Mouse (Mus musculus) stomach, embryonic 15.5 days (tissue): ENCODE data around the gene Tomm40l. TPM values are rescaled to one million over a fixed set of nuclear protein-coding genes. Genes with fewer than 3 reads are reported as not detected.
A peak's percentile ranks its signal among the peaks of the same experiment; 100 is the strongest.

Experiments used
- ATAC-seq: fragments of 200-750 bp; cut with Nextera tagmentation; 2 replicates; pipeline ENCODE4 v1.8.0; 2017; ENCODE audit warnings: low read depth, moderate number of reproducible peaks, moderate TSS enrichment; ENCODE audit not compliant: insufficient read depth, low FRiP score
- H3K27ac ChIP-seq: fragments of 300-500 bp; sonication (generic); 2 replicates; pipeline ENCODE4 v1.5.1; 2015; ENCODE audit warnings: mild to moderate bottlenecking, inconsistent platforms
- H3K27me3 ChIP-seq: fragments of 300-500 bp; sonication (generic); replicated peaks from 2 replicates; pipeline ENCODE4 v1.6.1; 2015; ENCODE audit warnings: inconsistent platforms
- H3K36me3 ChIP-seq: fragments of 300-500 bp; sonication (generic); 2 replicates; pipeline ENCODE4 v1.6.1; 2015; ENCODE audit warnings: inconsistent platforms
- H3K4me1 ChIP-seq: fragments of 300-500 bp; sonication (generic); 2 replicates; pipeline ENCODE4 v1.6.1; 2015; ENCODE audit warnings: inconsistent platforms
- H3K4me2 ChIP-seq: fragments of 300-500 bp; sonication (generic); 2 replicates; pipeline ENCODE4 v1.6.1; 2015; ENCODE audit warnings: mild to moderate bottlenecking, inconsistent platforms
- H3K4me3 ChIP-seq: fragments of 300-500 bp; sonication (generic); replicated peaks from 2 replicates; pipeline ENCODE4 v1.5.1; 2015; ENCODE audit warnings: inconsistent platforms
- H3K9ac ChIP-seq: fragments of 300-500 bp; sonication (generic); 2 replicates; pipeline ENCODE4 v1.6.1; 2015; ENCODE audit warnings: inconsistent platforms
- H3K9me3 ChIP-seq: fragments of 300-500 bp; sonication (generic); 2 replicates; pipeline ENCODE4 v1.6.1; 2016; ENCODE audit warnings: inconsistent platforms
- WGBS: fragments of 180-500 bp; shearing (Covaris S2); methylation state at CpG from one replicate; pipeline ENCODE4 v1.1.7; 2015; 5-methylcytosine and 5-hydroxymethylcytosine counted together
- polyA plus RNA-seq: library from polyadenylated mRNA; unstranded; fragments of >200 nt; fragmentation: Nextera tagmentation; extraction: Ambion mirVana; gene quantifications from 2 replicates; pipeline ENCODE4 v1.2.1, GENCODE M21; 2015

Gene Tomm40l
- polyA plus RNA-seq: 22.4 and 29.0 TPM in 2 replicates

DNA sequence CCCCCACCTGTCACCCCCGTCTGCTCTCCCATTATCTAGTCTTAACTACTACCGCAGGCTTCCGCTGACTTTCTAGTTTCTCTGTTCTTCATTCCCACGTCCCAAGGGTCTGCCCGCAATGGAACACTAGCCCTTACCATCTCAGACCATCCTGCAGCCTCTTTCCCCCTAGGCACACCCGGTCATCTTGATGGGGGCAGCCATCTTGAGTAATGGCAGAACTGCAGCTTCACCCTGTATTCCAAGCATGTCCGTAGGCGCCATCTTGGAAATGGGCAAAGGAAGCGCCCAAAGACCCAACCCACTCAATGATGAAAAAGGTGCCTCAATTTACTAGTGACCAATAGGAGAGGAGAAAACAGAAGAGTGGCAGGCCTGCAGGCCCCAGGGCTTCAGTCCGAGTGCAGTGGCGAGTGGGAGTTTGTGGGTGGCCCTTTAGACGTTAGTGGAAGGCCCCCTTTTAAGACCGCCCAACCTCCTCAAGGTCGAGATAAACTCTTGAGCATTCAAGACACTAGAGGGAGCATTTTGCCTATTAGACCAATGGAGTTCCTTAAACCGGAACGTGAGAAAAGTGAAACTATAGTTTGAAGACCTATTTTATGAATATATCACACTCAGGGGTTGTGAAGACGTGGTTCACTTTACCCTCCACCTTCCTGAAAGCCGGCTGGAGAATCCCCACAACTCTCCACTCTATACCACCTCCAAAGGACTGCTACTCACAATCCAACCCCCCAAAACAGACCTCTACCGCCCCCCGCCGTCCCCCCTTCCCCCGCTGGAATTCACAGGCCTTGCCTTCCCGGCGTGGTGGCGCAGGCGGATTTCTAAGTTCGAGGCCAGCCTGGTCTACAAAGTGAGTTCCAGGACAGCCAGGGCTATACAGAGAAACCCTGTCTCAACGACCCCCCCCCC lies at the start of gene Tomm40l:
TSS of gene Tomm40l (minus strand) at position 277 of the 918 bp plus-strand sequence.
- H3K9ac ChIP-seq: peak within 1 kb of the TSS; percentile 46; the same call in 1 of the 2 replicates
- WGBS: 4% methylated on average over 28 of the region's 28 CpGs

DNA sequence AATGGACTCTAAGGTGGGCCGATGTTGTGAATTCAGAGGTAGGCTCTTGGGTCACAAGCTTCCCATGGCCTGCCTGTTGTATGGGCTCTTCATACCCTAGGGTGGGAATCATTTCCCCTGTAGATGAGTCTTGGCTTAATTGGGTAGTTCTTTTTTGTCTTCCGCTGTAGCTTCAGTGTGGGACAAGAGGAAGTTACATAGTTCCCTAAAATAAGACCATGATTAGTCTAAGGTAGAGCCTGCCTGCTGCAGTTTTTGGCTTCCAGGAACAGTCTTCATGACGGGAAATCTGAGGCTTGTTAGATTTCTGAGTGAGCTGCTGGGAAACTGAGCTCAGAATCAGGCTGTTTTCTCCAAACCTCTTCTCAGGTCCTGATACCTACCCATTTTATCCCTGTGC lies 49.8 kb upstream of the Tomm40l start:
- peaks cover 12% of the 10 kb centered on the region; the same call in 1 of the 2 replicates for H3K4me1 ChIP-seq
- H3K9ac ChIP-seq: no peak overlapping the region
- H3K4me2 ChIP-seq: peak overlapping the region; percentile 90; the same call in 1 of the 2 replicates
- H3K27ac ChIP-seq: no peak overlapping the region
- no peak for ATAC-seq
- no peak overlapping the region for H3K4me3 ChIP-seq
- no peaks in the 10 kb centered on the region for H3K9me3 ChIP-seq
- H3K36me3 ChIP-seq: peaks cover 45% of the 10 kb centered on the region
- WGBS: 84% methylated on average over 3 of the region's 3 CpGs
- H3K27me3 ChIP-seq: no peaks in the 10 kb centered on the region

More for the DNA sequence above, at the start of gene Tomm40l:
- H3K9me3 ChIP-seq: no peaks in the 10 kb centered on the region
- H3K4me3 ChIP-seq: peak within 1 kb of the TSS; percentile 59
- peaks cover 6% of the 10 kb centered on the region; the same call in 1 of the 2 replicates for H3K36me3 ChIP-seq
- peak within 1 kb of the TSS; percentile 92 for H3K27ac ChIP-seq
- peak within 1 kb of the TSS; percentile 84 for H3K4me2 ChIP-seq
- H3K4me1 ChIP-seq: peaks cover 10% of the 10 kb centered on the region
- no peaks in the 10 kb centered on the region for H3K27me3 ChIP-seq
- ATAC-seq: peak; percentile 98

DNA sequence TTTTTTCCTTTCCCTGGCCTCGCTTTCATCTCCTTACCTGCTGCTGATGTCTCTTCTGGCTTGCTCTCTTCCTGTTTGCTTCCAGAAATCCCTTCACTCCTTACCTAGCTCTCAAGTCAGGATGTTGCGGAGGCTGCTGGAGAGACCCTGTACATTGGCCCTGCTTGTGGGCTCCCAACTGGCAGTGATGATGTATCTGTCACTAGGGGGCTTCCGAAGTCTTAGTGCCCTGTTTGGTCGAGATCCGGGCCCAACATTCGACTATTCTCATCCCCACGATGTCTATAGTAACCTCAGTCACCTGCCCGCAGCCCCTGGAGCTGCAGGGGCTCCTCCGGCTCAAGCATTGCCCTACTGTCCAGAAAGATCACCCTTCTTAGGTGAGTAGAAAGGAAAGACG lies 49.3 kb upstream of the Tomm40l start:
- H3K36me3 ChIP-seq: peaks cover 40% of the 10 kb centered on the region
- H3K9me3 ChIP-seq: no peaks in the 10 kb centered on the region
- H3K4me1 ChIP-seq: peaks cover 12% of the 10 kb centered on the region; the same call in 1 of the 2 replicates
- no peak overlapping the region for H3K27ac ChIP-seq
- H3K27me3 ChIP-seq: no peaks in the 10 kb centered on the region
- peak overlapping the region; percentile 71; the same call in 1 of the 2 replicates for H3K4me3 ChIP-seq
- ATAC-seq: no peak
- no peak overlapping the region for H3K9ac ChIP-seq
- H3K4me2 ChIP-seq: peak overlapping the region; percentile 90; the same call in 1 of the 2 replicates
- WGBS: 59% methylated on average over 10 of the region's 10 CpGs

DNA sequence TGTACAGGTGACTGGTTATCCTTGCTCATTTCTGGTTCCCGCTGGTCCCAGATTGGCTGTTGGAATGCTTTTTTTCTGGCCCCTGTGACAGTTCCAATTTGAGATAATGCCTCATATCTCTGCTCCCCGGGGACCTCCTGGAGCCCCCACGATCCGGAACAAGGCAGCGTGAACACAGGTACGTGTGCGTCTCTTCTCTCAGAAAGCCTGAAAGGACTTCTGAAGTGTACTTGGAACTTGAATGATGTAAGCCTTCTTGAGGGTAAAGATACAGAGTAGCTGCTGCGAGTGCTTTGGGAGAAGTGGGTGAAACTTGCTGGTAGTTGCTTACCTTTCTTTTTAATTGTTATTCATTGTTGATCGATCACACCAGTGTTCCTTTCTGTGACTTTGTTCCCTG lies 48.9 kb upstream of the Tomm40l start:
- no peak for ATAC-seq
- peak overlapping the region; percentile 90 for H3K4me2 ChIP-seq
- H3K9ac ChIP-seq: peak overlapping the region; percentile 62; the same call in 1 of the 2 replicates
- no peaks in the 10 kb centered on the region for H3K9me3 ChIP-seq
- no peaks in the 10 kb centered on the region for H3K27me3 ChIP-seq
- peak overlapping the region; percentile 75; the same call in 1 of the 2 replicates for H3K27ac ChIP-seq
- H3K4me1 ChIP-seq: peaks cover 12% of the 10 kb centered on the region; the same call in 1 of the 2 replicates
- H3K36me3 ChIP-seq: peaks cover 36% of the 10 kb centered on the region
- H3K4me3 ChIP-seq: peak overlapping the region; percentile 71
- 30% methylated on average over 9 of the region's 9 CpGs for WGBS

DNA sequence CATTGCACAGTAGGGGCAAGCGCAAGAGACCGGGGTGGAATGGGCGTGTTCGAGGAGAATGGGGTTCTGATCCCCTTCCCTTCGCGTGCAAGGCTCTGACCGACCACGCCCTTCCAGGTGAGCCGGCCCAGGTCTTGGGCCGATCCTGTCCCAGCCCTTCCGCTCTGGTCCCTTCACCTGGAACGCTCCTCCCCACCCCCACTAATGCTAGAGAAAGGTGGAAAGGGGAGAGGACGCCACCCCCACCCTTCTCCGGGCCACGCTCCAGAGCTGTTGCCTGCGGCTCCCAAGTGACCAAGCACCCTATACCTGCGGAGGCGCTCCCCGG lies 48.2 kb upstream of the Tomm40l start:
- Histone ChIP-seq H3K9me3 (no peaks in the 10 kb centered on the region), H3K36me3 (peaks cover 31% of the 10 kb centered on the region), H3K4me2 (peak overlapping the region; percentile 90), H3K9ac (peak overlapping the region; percentile 62), H3K27me3 (no peaks in the 10 kb centered on the region), H3K4me3 (peak overlapping the region; percentile 71), H3K27ac (peak overlapping the region; percentile 75), H3K4me1 (peaks cover 12% of the 10 kb centered on the region; the same call in 1 of the 2 replicates)
- whole genome bisulfite sequencing: 0% methylated on average over 19 of the region's 19 CpGs
- peak; percentile 89 for ATAC-seq

DNA sequence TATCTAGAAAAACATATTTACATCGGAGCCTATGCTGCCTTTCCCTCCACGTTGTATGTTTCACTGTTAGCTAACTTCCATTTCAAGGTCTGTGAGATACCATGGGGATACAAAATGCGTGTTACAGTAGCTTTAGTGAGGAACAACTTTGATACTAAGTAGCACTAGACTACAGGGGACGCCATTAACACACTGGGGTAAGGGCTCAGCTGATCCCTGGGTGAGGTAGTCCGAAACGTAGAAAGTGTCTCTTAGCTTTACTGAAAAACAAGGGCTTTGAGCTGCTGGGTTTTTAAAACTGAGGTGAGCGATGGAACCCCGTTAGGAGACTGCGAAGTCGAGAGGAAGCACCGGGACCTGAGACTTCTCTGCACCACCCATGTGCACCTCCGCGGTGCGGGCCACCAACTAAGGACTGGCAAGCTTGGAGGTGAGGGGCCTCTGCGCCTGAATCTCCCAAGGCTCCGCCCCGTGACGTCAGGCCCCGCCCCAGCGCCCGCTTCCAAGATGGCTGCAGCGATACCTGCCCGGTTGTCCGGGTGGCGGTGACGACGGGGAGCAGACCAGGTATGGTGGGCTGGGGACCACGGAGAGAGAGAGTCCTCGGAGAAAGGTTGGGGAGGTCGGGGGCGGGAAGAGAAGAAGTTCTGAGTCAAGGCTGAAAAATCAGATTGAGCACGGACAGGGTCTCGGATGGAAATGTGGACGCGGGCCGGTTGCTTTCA lies 47.7 kb upstream of the Tomm40l start, which contains the start of gene B4galt3:
TSS of gene B4galt3 (plus strand) at position 481 of the 725 bp plus-strand sequence.
- WGBS: 3% methylated on average over 36 of the region's 36 CpGs
- H3K4me2 ChIP-seq: peak within 1 kb of the TSS; percentile 90
- H3K4me1 ChIP-seq: peaks cover 12% of the 10 kb centered on the region; the same call in 1 of the 2 replicates
- H3K27ac ChIP-seq: peak within 1 kb of the TSS; percentile 75
- H3K9me3 ChIP-seq: no peaks in the 10 kb centered on the region
- peak within 1 kb of the TSS; percentile 62 for H3K9ac ChIP-seq
- H3K36me3 ChIP-seq: peaks cover 25% of the 10 kb centered on the region
- ATAC-seq: peak; percentile 94
- H3K4me3 ChIP-seq: peak within 1 kb of the TSS; percentile 71
- H3K27me3 ChIP-seq: no peaks in the 10 kb centered on the region

DNA sequence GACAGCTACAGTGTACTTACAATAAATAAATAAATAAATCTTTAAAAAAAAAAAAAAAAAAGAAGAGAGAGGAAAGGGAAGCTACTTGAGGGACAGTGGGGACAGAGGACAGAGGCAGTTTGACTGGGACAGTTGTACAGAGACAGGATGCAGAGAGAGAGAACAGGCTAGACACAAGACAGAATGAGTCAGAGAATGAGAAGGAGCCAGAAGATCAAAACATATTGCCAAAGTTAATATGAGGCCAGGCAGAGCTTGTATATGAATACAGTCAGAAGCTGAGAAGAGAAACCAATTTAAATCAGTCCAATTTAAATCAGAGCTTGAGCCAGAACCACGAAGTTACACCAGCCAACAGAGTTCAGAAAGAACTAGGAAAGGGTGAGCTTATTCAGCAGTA lies 46.0 kb upstream of the Tomm40l start:
- Histone ChIP-seq H3K4me2 (no peak overlapping the region), H3K4me1 (peaks cover 12% of the 10 kb centered on the region; the same call in 1 of the 2 replicates), H3K27ac (no peak overlapping the region), H3K9me3 (no peaks in the 10 kb centered on the region), H3K9ac (no peak overlapping the region), H3K4me3 (no peak overlapping the region), H3K27me3 (no peaks in the 10 kb centered on the region), H3K36me3 (peaks cover 10% of the 10 kb centered on the region)
- no peak for ATAC-seq
- 57% methylated on average over 1 of the region's 1 CpGs for WGBS

DNA sequence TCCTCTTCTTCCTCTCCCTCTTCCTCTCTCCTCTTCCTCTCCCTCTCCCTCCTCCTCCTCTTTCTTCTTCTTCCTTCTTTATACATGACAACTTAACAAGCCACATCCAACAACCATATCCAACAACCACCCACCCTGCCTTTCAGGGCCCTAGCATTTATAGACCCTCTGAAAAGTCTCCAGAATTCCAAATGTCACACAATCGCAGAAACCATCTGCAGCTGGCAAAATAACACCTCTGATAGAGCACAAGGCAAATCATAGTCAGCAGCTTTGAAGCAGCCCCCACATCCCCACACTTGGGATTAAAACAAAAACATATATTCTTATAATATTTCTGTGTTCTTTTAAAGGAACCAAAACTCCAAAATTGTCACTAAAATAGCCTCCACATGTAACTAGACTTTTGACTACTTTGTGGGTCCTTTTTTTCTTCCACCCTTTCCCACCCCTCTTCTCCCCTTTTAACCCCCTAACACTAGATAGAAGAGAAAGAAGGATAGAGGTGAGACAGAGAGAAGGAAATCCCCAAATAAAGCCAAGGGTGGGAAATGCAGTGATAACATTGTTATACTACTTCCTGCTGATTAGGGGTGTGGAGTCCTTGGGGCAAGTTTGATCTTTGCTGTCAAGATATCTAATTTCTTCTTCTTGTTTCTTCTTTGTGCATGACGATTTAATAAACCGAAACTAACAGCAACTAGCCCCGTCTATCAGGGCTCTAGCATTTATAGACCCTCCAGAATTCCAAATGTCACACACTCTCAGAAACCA lies 43.8 kb upstream of the Tomm40l start:
- Histone ChIP-seq H3K27me3 (no peaks in the 10 kb centered on the region), H3K9me3 (no peaks in the 10 kb centered on the region), H3K4me2 (no peak overlapping the region), H3K36me3 (no peaks in the 10 kb centered on the region), H3K4me1 (peaks cover 7% of the 10 kb centered on the region), H3K27ac (no peak overlapping the region), H3K9ac (no peak overlapping the region), H3K4me3 (no peak overlapping the region)
- no peak for ATAC-seq
- 53% methylated on average over 4 of the region's 4 CpGs for WGBS

DNA sequence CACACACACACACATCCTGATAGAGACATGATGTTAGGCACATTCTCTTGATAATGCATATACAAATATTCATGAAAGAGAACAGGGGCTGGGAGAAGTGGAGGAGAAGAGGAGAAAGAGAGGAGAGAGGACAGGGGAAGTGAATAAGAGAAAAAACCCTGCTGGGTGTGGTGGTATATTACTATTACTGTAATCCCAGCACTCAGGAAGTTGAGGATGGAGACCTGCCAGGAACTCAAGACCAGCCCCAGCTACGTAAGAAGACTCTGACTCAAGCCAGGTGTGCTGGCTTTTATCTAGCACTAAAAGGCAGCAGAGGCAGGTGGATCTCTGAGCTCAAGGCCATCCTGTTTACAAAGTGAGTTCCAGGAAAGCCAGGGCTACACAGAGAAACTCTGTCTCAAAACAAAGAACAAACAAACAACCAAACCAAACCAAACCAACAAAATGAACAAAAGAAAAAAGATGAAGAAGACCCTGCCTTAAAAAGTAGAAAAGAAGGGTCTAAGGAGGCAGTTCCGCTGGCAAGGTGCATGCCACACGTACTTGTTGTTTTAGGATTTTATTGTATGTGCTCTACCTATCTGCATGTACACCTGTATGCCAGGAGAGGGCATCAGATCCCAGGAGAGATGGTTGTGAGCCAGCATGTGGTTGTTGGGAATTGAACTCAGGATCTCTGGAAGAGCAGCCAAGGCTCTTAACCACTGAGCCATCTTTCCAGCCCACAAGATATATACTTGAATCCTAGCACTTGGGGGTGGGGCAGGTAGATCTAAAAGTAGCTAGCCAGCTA lies 41.5 kb upstream of the Tomm40l start:
- Histone ChIP-seq H3K4me3 (no peak overlapping the region), H3K9ac (no peak overlapping the region), H3K36me3 (no peaks in the 10 kb centered on the region), H3K27me3 (no peaks in the 10 kb centered on the region), H3K9me3 (no peaks in the 10 kb centered on the region), H3K27ac (peak overlapping the region; percentile 93), H3K4me1 (peaks cover 10% of the 10 kb centered on the region; the same call in 1 of the 2 replicates), H3K4me2 (peak overlapping the region; percentile 46; the same call in 1 of the 2 replicates)
- 66% methylated on average over 3 of the region's 3 CpGs for WGBS
- no peak for ATAC-seq

DNA sequence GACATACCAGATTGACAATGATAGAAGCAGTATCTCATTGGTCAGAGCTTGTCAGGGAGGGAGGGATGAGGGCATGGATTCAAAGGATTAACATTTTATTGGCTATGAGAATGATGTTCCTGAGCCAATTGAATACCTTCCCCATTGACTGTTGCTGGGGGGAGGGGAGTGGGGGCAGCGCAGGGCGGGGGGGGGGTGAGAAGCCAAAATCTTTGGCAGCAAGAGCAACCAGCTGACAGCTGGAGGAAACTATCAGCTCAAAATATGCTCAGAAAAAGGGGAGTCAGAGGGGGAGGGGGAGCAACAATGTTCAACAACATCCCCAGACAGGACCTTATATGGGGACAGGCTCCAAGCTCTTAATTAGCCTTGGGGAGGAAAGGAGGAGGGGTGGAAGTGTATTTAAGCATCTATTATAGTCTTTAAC lies 40.9 kb upstream of the Tomm40l start:
- peak overlapping the region; percentile 93 for H3K27ac ChIP-seq
- peak; percentile 75; the same call in 1 of the 2 replicates for ATAC-seq
- H3K36me3 ChIP-seq: no peaks in the 10 kb centered on the region
- H3K27me3 ChIP-seq: no peaks in the 10 kb centered on the region
- no peaks in the 10 kb centered on the region for H3K9me3 ChIP-seq
- WGBS: 0% methylated on average over 2 of the region's 2 CpGs
- peaks cover 13% of the 10 kb centered on the region; the same call in 1 of the 2 replicates for H3K4me1 ChIP-seq
- peak overlapping the region; percentile 46 for H3K4me2 ChIP-seq
- H3K4me3 ChIP-seq: no peak overlapping the region
- no peak overlapping the region for H3K9ac ChIP-seq
